29 mouse cellular contexts compared by ENCODE assay signal in the genomic region with DNA sequence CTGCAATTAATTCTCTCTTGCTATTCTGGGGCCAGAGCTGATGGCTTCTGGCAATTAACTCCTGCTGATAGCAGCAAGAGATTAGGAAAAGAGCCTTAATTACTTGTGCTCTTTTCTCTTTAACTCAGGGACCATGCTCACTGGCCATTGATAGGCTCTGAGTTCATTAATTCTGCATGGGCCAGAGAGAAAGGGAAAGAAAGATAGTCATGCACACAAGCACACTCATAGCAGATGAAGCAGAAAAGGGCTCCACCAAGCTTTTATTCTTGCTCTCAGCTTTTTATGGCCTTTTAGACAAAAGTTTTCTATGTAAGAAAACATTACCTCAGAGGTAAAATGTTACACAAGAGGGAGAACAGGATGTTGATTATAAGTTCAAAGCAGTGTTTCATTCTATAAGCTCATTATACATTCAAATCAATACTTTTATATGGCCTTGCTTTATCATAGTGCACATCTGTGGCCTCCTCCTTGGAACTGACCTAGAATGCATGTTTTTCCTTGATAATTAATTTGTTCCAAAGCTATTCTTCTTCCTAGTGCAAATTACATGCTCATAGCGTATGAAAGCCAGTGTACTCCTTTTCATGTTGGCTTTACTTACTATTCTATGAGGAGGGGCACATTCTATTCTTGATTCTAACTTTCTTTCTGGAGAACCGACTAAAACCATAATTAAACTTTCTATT.
DNase-seq lines count a peak whose midpoint lies in the region; ATAC-seq and TF ChIP-seq lines count a peak whose summit lies in the region.
"Had no signal": no experiment of that assay in that cellular context is flagged by ENCODE, and none has a peak within 500 bp of the region (broad histone marks: within the 10 kb centered on the region; RNA-seq: fewer than 3 reads in every experiment).

No protein-coding gene starts in this region.

- TF ChIP-seq CTCF in forebrain, postnatal 0 days (IDR thresholded peaks at IDR 0.05; ENCODE audit: low read depth) = no peak

- DNase-seq in forebrain, embryonic 11.5 days (ENCODE audit: low spot score) = no peak
- DNase-seq in forebrain, postnatal 0 days = no peak
- DNase-seq in kidney, postnatal 10 days = no peak
- peak; percentile 4 for DNase-seq in midbrain, embryonic 14.5 days
- DNase-seq in retina, postnatal 1 day = peak; percentile 21
- DNase-seq in testis, postnatal 10 days (ENCODE audit: low spot score) = no peak
- DNase-seq: adrenal gland, adult 2 months; cerebellum, adult 8-10 months; cerebellum, postnatal 25 days; gastrocnemius, adult 2 months; gastrocnemius, postnatal 36 days; heart, adult 18-20 months; heart, postnatal 36 days; kidney, adult 8-10 months; kidney, postnatal 25 days; layer of hippocampus, postnatal 36 days; left cerebral cortex, postnatal 4 days; liver, postnatal 0 days; lung, postnatal 4 days had no signal

- 30% methylated on average over 2 of the region's 2 CpGs for WGBS in forebrain, embryonic 11.5 days
- WGBS in forebrain, postnatal 0 days = 16% methylated on average over 2 of the region's 2 CpGs
- WGBS in kidney, embryonic 15.5 days = 70% methylated on average over 2 of the region's 2 CpGs
- 61% methylated on average over 2 of the region's 2 CpGs for WGBS in midbrain, embryonic 14.5 days
- 53% methylated on average over 2 of the region's 2 CpGs for WGBS in midbrain, embryonic 15.5 days

- no peaks in the 10 kb centered on the region for H3K36me3 ChIP-seq in forebrain, embryonic 11.5 days (ENCODE audit: control insufficient read depth, insufficient read depth, low read length)
- no peaks in the 10 kb centered on the region for H3K36me3 ChIP-seq in forebrain, postnatal 0 days (ENCODE audit: insufficient read depth)
- H3K36me3 ChIP-seq in kidney, embryonic 15.5 days = no peaks in the 10 kb centered on the region
- no peaks in the 10 kb centered on the region for H3K36me3 ChIP-seq in midbrain, embryonic 14.5 days (ENCODE audit: control insufficient read depth, insufficient read depth, low read length)
- no peaks in the 10 kb centered on the region for H3K36me3 ChIP-seq in midbrain, embryonic 15.5 days (replicated peaks)
- H3K36me3 ChIP-seq: embryonic facial prominence, embryonic 10.5 days; embryonic facial prominence, embryonic 15.5 days; liver, embryonic 12.5 days had no signal

- no peak overlapping the region for H3K4me2 ChIP-seq in forebrain, embryonic 11.5 days (ENCODE audit: low read depth, low read length, severe bottlenecking)
- H3K4me2 ChIP-seq in forebrain, postnatal 0 days (ENCODE audit: low read depth) = no peak overlapping the region
- no peak overlapping the region for H3K4me2 ChIP-seq in kidney, embryonic 15.5 days
- H3K4me2 ChIP-seq in midbrain, embryonic 14.5 days (ENCODE audit: low read length) = no peak overlapping the region
- H3K4me2 ChIP-seq in midbrain, embryonic 15.5 days = no peak overlapping the region
- H3K4me2 ChIP-seq: embryonic facial prominence, embryonic 15.5 days; heart, embryonic 11.5 days; liver, embryonic 12.5 days had no signal

- no peak overlapping the region for H3K27ac ChIP-seq in forebrain, embryonic 11.5 days (ENCODE audit: low read depth, low read length)
- H3K27ac ChIP-seq in forebrain, postnatal 0 days (ENCODE audit: low read depth, low read length) = no peak overlapping the region
- H3K27ac ChIP-seq in kidney, embryonic 15.5 days = no peak overlapping the region
- no peak overlapping the region for H3K27ac ChIP-seq in midbrain, embryonic 14.5 days (replicated peaks; ENCODE audit: low read depth, low read length)
- H3K27ac ChIP-seq in midbrain, embryonic 15.5 days = no peak overlapping the region
- H3K27ac ChIP-seq: embryonic facial prominence, embryonic 10.5 days; embryonic facial prominence, embryonic 15.5 days; gastrocnemius, adult 2 months; liver, embryonic 12.5 days had no signal

- H3K4me3 ChIP-seq in forebrain, embryonic 11.5 days (ENCODE audit: low read depth, low read length) = no peak overlapping the region
- H3K4me3 ChIP-seq in forebrain, postnatal 0 days (ENCODE audit: low read depth, low read length) = no peak overlapping the region
- no peak overlapping the region for H3K4me3 ChIP-seq in kidney, embryonic 15.5 days (replicated peaks)
- H3K4me3 ChIP-seq in midbrain, embryonic 14.5 days (replicated peaks; ENCODE audit: low read depth, low read length) = no peak overlapping the region
- no peak overlapping the region for H3K4me3 ChIP-seq in midbrain, embryonic 15.5 days
- H3K4me3 ChIP-seq: embryonic facial prominence, embryonic 10.5 days; embryonic facial prominence, embryonic 15.5 days; gastrocnemius, adult 2 months; liver, embryonic 12.5 days; megakaryocyte, embryonic 14.5 days had no signal

- no peak overlapping the region for H3K9ac ChIP-seq in forebrain, embryonic 11.5 days (ENCODE audit: low read length)
- no peak overlapping the region for H3K9ac ChIP-seq in forebrain, postnatal 0 days
- H3K9ac ChIP-seq in kidney, embryonic 15.5 days = no peak overlapping the region
- no peak overlapping the region for H3K9ac ChIP-seq in midbrain, embryonic 14.5 days (replicated peaks; ENCODE audit: low read length)
- no peak overlapping the region for H3K9ac ChIP-seq in midbrain, embryonic 15.5 days
- H3K9ac ChIP-seq: embryonic facial prominence, embryonic 15.5 days; liver, embryonic 12.5 days; liver, postnatal 0 days had no signal

- no peaks in the 10 kb centered on the region for H3K4me1 ChIP-seq in forebrain, embryonic 11.5 days (replicated peaks; ENCODE audit: control insufficient read depth, insufficient read depth, low read length)
- no peaks in the 10 kb centered on the region for H3K4me1 ChIP-seq in forebrain, postnatal 0 days (ENCODE audit: insufficient read depth)
- H3K4me1 ChIP-seq in kidney, embryonic 15.5 days = no peaks in the 10 kb centered on the region
- H3K4me1 ChIP-seq in midbrain, embryonic 14.5 days (ENCODE audit: control insufficient read depth, insufficient read depth, low read length) = no peaks in the 10 kb centered on the region
- H3K4me1 ChIP-seq in midbrain, embryonic 15.5 days = no peaks in the 10 kb centered on the region
- H3K4me1 ChIP-seq: embryonic facial prominence, embryonic 10.5 days; embryonic facial prominence, embryonic 15.5 days; liver, embryonic 12.5 days; megakaryocyte, embryonic 14.5 days had no signal

- H3K27me3 ChIP-seq in forebrain, embryonic 11.5 days (ENCODE audit: control insufficient read depth, insufficient read depth, low read length) = peaks cover 7% of the 10 kb centered on the region; the same call in 1 of the 2 replicates
- H3K27me3 ChIP-seq in forebrain, postnatal 0 days (ENCODE audit: insufficient read depth, low read length) = no peaks in the 10 kb centered on the region
- H3K27me3 ChIP-seq in kidney, embryonic 15.5 days = no peaks in the 10 kb centered on the region
- H3K27me3 ChIP-seq in midbrain, embryonic 14.5 days (ENCODE audit: control insufficient read depth, insufficient read depth, low read length) = no peaks in the 10 kb centered on the region
- no peaks in the 10 kb centered on the region for H3K27me3 ChIP-seq in midbrain, embryonic 15.5 days (replicated peaks)
- H3K27me3 ChIP-seq: CH12.LX; embryonic facial prominence, embryonic 15.5 days; liver, embryonic 12.5 days; megakaryocyte, embryonic 14.5 days had no signal

- ATAC-seq in forebrain, embryonic 11.5 days (replicated peaks; ENCODE audit: low FRiP score) = peak; percentile 92
- no peak for ATAC-seq in forebrain, postnatal 0 days
- ATAC-seq in kidney, embryonic 15.5 days (replicated peaks; ENCODE audit: low FRiP score) = 0 out of 2 replicates have a peak, but pooled peaks have one; percentile 15
- no peak for ATAC-seq in midbrain, embryonic 14.5 days (ENCODE audit: low FRiP score, low TSS enrichment)
- ATAC-seq in midbrain, embryonic 15.5 days (replicated peaks) = no peak
- ATAC-seq: activated CD4-positive, CD25-positive, alpha-beta regulatory T cell, adult 4 months; intestine, embryonic 16.5 days; liver, embryonic 12.5 days; liver, postnatal 0 days had no signal

- H3K9me3 ChIP-seq in forebrain, embryonic 11.5 days (ENCODE audit: control insufficient read depth, low read length) = no peaks in the 10 kb centered on the region
- no peaks in the 10 kb centered on the region for H3K9me3 ChIP-seq in forebrain, postnatal 0 days (ENCODE audit: low read length)
- H3K9me3 ChIP-seq in kidney, embryonic 15.5 days (replicated peaks) = no peaks in the 10 kb centered on the region
- no peaks in the 10 kb centered on the region for H3K9me3 ChIP-seq in midbrain, embryonic 14.5 days (ENCODE audit: control insufficient read depth, low read length)
- H3K9me3 ChIP-seq in midbrain, embryonic 15.5 days = no peaks in the 10 kb centered on the region
- H3K9me3 ChIP-seq: embryonic facial prominence, embryonic 10.5 days; embryonic facial prominence, embryonic 15.5 days; liver, embryonic 12.5 days; megakaryocyte, embryonic 14.5 days had no signal

Comparison
In these comparisons a context has a peak if more than half of its experiments do, and no peak if none do; other contexts are left out.
1. ATAC-seq: peak in forebrain, embryonic 11.5 days (single experiment) and kidney, embryonic 15.5 days (single experiment); none in forebrain, postnatal 0 days (single experiment), midbrain, embryonic 14.5 days (single experiment) and midbrain, embryonic 15.5 days (single experiment).
2. DNase-seq: peak in midbrain, embryonic 14.5 days (single experiment) and retina, postnatal 1 day (single experiment); none in forebrain, embryonic 11.5 days (single experiment), forebrain, postnatal 0 days (single experiment), kidney, postnatal 10 days (single experiment) and testis, postnatal 10 days (single experiment).